Mouse (Mus musculus) kidney, embryonic 15.5 days (tissue): ENCODE results near the gene Traf2. TPM values are rescaled to one million over a fixed set of nuclear protein-coding genes. Genes with fewer than 3 reads are reported as not detected.

Experiments
- ATAC-seq: fragments of 200-750 bp; cut with Nextera tagmentation; replicated peaks from 2 replicates; pipeline ENCODE4 v1.8.0; 2017; ENCODE audit warnings: moderate TSS enrichment; ENCODE audit not compliant: low FRiP score
- H3K27ac ChIP-seq: fragments of 300-500 bp; sonication (generic); 2 replicates; pipeline ENCODE4 v1.5.1; 2015; ENCODE audit warnings: mild to moderate bottlenecking, inconsistent platforms
- H3K27me3 ChIP-seq: fragments of 300-500 bp; sonication (generic); 2 replicates; pipeline ENCODE4 v1.6.1; 2015; ENCODE audit warnings: inconsistent platforms
- H3K36me3 ChIP-seq: fragments of 300-500 bp; sonication (generic); 2 replicates; pipeline ENCODE4 v1.6.1; 2015; ENCODE audit warnings: inconsistent platforms
- H3K4me1 ChIP-seq: fragments of 300-500 bp; sonication (generic); 2 replicates; pipeline ENCODE4 v1.6.1; 2015; ENCODE audit warnings: inconsistent platforms
- H3K4me2 ChIP-seq: fragments of 300-500 bp; sonication (generic); 2 replicates; pipeline ENCODE4 v1.6.1; 2015; ENCODE audit warnings: moderate library complexity, mild to moderate bottlenecking, inconsistent platforms
- H3K4me3 ChIP-seq: fragments of 300-500 bp; sonication (generic); replicated peaks from 2 replicates; pipeline ENCODE4 v1.5.1; 2015; ENCODE audit warnings: mild to moderate bottlenecking, inconsistent platforms
- H3K9ac ChIP-seq: fragments of 300-500 bp; sonication (generic); 2 replicates; pipeline ENCODE4 v1.6.1; 2015; ENCODE audit warnings: mild to moderate bottlenecking, inconsistent platforms
- H3K9me3 ChIP-seq: fragments of 300-500 bp; sonication (generic); replicated peaks from 2 replicates; pipeline ENCODE4 v1.6.1; 2016; ENCODE audit warnings: inconsistent platforms
- WGBS: fragments of 180-500 bp; shearing (Covaris S2); methylation state at CpG from one replicate; pipeline ENCODE4 v1.1.7; 2015; ENCODE audit warnings: mixed read lengths; 5-methylcytosine and 5-hydroxymethylcytosine counted together
- polyA plus RNA-seq: library from polyadenylated mRNA; unstranded; fragments of >200 nt; fragmentation: Nextera tagmentation; extraction: Ambion mirVana; gene quantifications from 2 replicates; pipeline ENCODE4 v1.2.1, GENCODE M21; 2015

The Traf2 gene
- polyA plus RNA-seq, 1 experiment from 2014 or later, result 37.3 TPM

GRCm38 (mm10) chr2:25477967-25478675, 68.6 kb downstream of the Traf2 start:
- no peaks in the 10 kb centered on the region for H3K4me1 ChIP-seq
- no peak overlapping the region for H3K9ac ChIP-seq
- H3K9me3 ChIP-seq, result no peaks in the 10 kb centered on the region
- WGBS, result 88% methylated on average over 3 of the region's 3 CpGs
- no peaks in the 10 kb centered on the region for H3K27me3 ChIP-seq
- ATAC-seq, result no peak
- H3K4me2 ChIP-seq, result no peak overlapping the region
- no peaks in the 10 kb centered on the region for H3K36me3 ChIP-seq
- no peak overlapping the region for H3K27ac ChIP-seq
- H3K4me3 ChIP-seq, result no peak overlapping the region

DNA sequence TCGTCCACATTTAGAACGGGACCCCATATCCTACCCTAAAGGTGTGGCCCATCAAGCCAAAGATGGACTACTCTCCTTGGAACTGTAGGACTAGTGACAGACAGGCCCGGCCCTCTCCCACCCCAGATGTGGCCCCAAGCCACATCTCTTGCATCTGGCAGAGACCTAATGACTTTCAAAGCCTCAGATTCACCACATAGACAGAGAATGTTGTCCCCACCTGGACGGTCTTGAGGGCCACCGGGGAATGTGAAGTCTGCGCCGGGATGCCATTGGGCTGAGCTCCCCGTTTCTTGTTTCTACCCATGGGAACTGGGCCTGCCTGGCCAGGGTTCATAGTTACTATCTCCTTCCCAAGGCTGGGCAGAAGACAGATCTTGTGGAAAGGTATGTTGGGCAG, 69.2 kb downstream of the Traf2 start:
- WGBS, result 85% methylated on average over 8 of the region's 8 CpGs

DNA sequence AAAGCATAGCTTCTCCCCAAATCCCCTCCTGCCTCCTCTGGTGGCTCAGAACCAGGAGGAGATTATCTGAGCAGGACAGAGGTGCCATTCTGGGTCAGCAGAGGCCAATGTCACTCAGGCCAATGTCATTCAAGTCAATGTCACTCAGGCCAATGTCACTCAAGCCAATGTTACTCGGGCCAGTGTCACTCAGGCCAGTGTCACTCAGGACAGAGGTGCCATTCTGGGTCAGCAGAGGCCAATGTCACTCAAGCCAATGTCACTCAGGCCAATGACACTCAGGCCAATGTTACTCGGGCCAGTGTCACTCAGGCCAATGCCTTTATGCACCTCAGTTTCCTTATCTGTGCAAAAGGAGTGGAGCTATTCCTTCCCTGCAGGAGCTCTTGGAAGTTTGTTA, 74.2 kb downstream of the Traf2 start:
- no peak overlapping the region for H3K4me2 ChIP-seq
- H3K9me3 ChIP-seq, result no peaks in the 10 kb centered on the region
- no peaks in the 10 kb centered on the region for H3K27me3 ChIP-seq
- no peak overlapping the region for H3K9ac ChIP-seq
- no peak for ATAC-seq
- no peak overlapping the region for H3K4me3 ChIP-seq
- H3K27ac ChIP-seq, result no peak overlapping the region
- peaks cover 6% of the 10 kb centered on the region; the same call in 1 of the 2 replicates for H3K4me1 ChIP-seq
- WGBS, result 82% methylated on average over 2 of the region's 2 CpGs
- H3K36me3 ChIP-seq, result no peaks in the 10 kb centered on the region

More for the DNA sequence above, 69.2 kb downstream of the Traf2 start:
- Histone ChIP-seq H3K9me3 (no peaks in the 10 kb centered on the region), H3K4me3 (no peak overlapping the region), H3K4me2 (no peak overlapping the region), H3K36me3 (no peaks in the 10 kb centered on the region), H3K9ac (no peak overlapping the region), H3K27me3 (no peaks in the 10 kb centered on the region), H3K4me1 (no peaks in the 10 kb centered on the region), H3K27ac (no peak overlapping the region)
- no peak for ATAC-seq

GRCm38 (mm10) chr2:25469969-25470368, 76.8 kb downstream of the Traf2 start, which contains the start of gene Ptgds:
Ptgds (minus strand) TSS chr2:25470046.
- no peaks in the 10 kb centered on the region for H3K9me3 ChIP-seq
- no peak within 1 kb of the TSS for H3K4me2 ChIP-seq
- no peak for ATAC-seq
- H3K36me3 ChIP-seq, result no peaks in the 10 kb centered on the region
- no peak within 1 kb of the TSS for H3K9ac ChIP-seq
- H3K27me3 ChIP-seq, result no peaks in the 10 kb centered on the region
- peaks cover 13% of the 10 kb centered on the region; the same call in 1 of the 2 replicates for H3K4me1 ChIP-seq
- no peak within 1 kb of the TSS for H3K27ac ChIP-seq
- WGBS, result 54% methylated on average over 6 of the region's 6 CpGs
- H3K4me3 ChIP-seq, result no peak within 1 kb of the TSS

GRCm38 (mm10) chr2:25468962-25469915, 77.5 kb downstream of the Traf2 start:
- Histone ChIP-seq H3K4me3 (no peak overlapping the region), H3K36me3 (no peaks in the 10 kb centered on the region), H3K27me3 (no peaks in the 10 kb centered on the region), H3K9ac (no peak overlapping the region), H3K4me1 (peaks cover 13% of the 10 kb centered on the region; the same call in 1 of the 2 replicates), H3K27ac (no peak overlapping the region), H3K9me3 (no peaks in the 10 kb centered on the region), H3K4me2 (no peak overlapping the region)
- ATAC-seq, result peak; percentile 35; the same call in 1 of the 2 replicates
- 77% methylated on average over 10 of the region's 10 CpGs for WGBS

Other genes starting within 250 kb of the Traf2 start
- gene Grin1, start 227.8 kb downstream of the Traf2 start, polyA plus RNA-seq, result 0.53 and 0.71 TPM in 2 replicates
- gene Man1b1, start 214.6 kb downstream of the Traf2 start, polyA plus RNA-seq, result 50.5 and 53.2 TPM in 2 replicates
- gene Dpp7, start 190.6 kb downstream of the Traf2 start, polyA plus RNA-seq, result 23.4 TPM in 2 replicates
- gene Uap1l1, start 181.3 kb downstream of the Traf2 start, polyA plus RNA-seq, result 24.9 and 27.3 TPM in 2 replicates
- gene Sapcd2, start 174.6 kb downstream of the Traf2 start, polyA plus RNA-seq, result 40.4 and 42.7 TPM in 2 replicates
- gene Entpd2, start 151.1 kb downstream of the Traf2 start, polyA plus RNA-seq, result 4.5 and 4.6 TPM in 2 replicates
- gene Npdc1, start 147.6 kb downstream of the Traf2 start, polyA plus RNA-seq, result 41.3 and 52.5 TPM in 2 replicates
- gene Fut7, start 123.7 kb downstream of the Traf2 start, polyA plus RNA-seq, result 0.08 and 0.18 TPM in 2 replicates
- 11.0 and 11.1 TPM in 2 replicates for gene Abca2, start 118.2 kb downstream of the Traf2 start, polyA plus RNA-seq
- gene Clic3, start 90.1 kb downstream of the Traf2 start, polyA plus RNA-seq, result 3.6 and 3.9 TPM in 2 replicates
- gene Paxx, start 85.8 kb downstream of the Traf2 start, polyA plus RNA-seq, result 30.4 and 31.8 TPM in 2 replicates
- 1.6 and 2.2 TPM in 2 replicates for gene Ptgds, start 76.9 kb downstream of the Traf2 start, polyA plus RNA-seq
- gene Lcn12, start 53.0 kb downstream of the Traf2 start, polyA plus RNA-seq, result not detected in 2 replicates
- gene Fbxw5, start 46.2 kb downstream of the Traf2 start, polyA plus RNA-seq, result 85.1 and 96.1 TPM in 2 replicates
- 6.3 and 7.8 TPM in 2 replicates for gene C8g, start 45.2 kb downstream of the Traf2 start, polyA plus RNA-seq
- gene Edf1, start 10.9 kb upstream of the Traf2 start, polyA plus RNA-seq, result 373 and 392 TPM in 2 replicates
- gene Mamdc4, start 27.9 kb upstream of the Traf2 start, polyA plus RNA-seq, result 8.4 and 10.1 TPM in 2 replicates
- 184 and 197 TPM in 2 replicates for gene Phpt1, start 28.3 kb upstream of the Traf2 start, polyA plus RNA-seq
- 0.15 and 0.21 TPM in 2 replicates for gene Ajm1, start 34.8 kb upstream of the Traf2 start, polyA plus RNA-seq
- 72.8 and 74.7 TPM in 2 replicates for gene Rabl6, start 61.6 kb upstream of the Traf2 start, polyA plus RNA-seq
- gene Ccdc183, start 70.7 kb upstream of the Traf2 start, polyA plus RNA-seq, result 0.12 and 0.27 TPM in 2 replicates
- 31.6 and 32.4 TPM in 2 replicates for gene Tmem141, start 75.1 kb upstream of the Traf2 start, polyA plus RNA-seq
- 3.3 and 4.2 TPM in 2 replicates for gene Fcna, start 81.1 kb upstream of the Traf2 start, polyA plus RNA-seq
- gene Lcn8, start 106.2 kb upstream of the Traf2 start, polyA plus RNA-seq, result not detected in 2 replicates
- gene Lcn5, start 111.0 kb upstream of the Traf2 start, polyA plus RNA-seq, result not detected in 2 replicates
- not detected in 2 replicates for gene Lcn6, start 129.8 kb upstream of the Traf2 start, polyA plus RNA-seq
- gene Lcn10, start 135.8 kb upstream of the Traf2 start, polyA plus RNA-seq, result not detected in 2 replicates
- gene Obp2a, start 153.1 kb upstream of the Traf2 start, polyA plus RNA-seq, result 0.23 TPM in 1 of 2 replicates, not detected in the other
- 91.2 and 95.1 TPM in 2 replicates for gene Bmyc, start 159.8 kb upstream of the Traf2 start, polyA plus RNA-seq
- not detected in 2 replicates for gene Obp2b, start 190.1 kb upstream of the Traf2 start, polyA plus RNA-seq
- not detected in 2 replicates for gene Lcn3, start 218.6 kb upstream of the Traf2 start, polyA plus RNA-seq
- gene Lcn11, start 230.1 kb upstream of the Traf2 start, polyA plus RNA-seq, result not detected in 2 replicates
- gene Gm13539, start 235.3 kb upstream of the Traf2 start, polyA plus RNA-seq, result not detected in 2 replicates